Mouse (Mus musculus): ENCODE results near the gene Zdhhc19.

DNA sequence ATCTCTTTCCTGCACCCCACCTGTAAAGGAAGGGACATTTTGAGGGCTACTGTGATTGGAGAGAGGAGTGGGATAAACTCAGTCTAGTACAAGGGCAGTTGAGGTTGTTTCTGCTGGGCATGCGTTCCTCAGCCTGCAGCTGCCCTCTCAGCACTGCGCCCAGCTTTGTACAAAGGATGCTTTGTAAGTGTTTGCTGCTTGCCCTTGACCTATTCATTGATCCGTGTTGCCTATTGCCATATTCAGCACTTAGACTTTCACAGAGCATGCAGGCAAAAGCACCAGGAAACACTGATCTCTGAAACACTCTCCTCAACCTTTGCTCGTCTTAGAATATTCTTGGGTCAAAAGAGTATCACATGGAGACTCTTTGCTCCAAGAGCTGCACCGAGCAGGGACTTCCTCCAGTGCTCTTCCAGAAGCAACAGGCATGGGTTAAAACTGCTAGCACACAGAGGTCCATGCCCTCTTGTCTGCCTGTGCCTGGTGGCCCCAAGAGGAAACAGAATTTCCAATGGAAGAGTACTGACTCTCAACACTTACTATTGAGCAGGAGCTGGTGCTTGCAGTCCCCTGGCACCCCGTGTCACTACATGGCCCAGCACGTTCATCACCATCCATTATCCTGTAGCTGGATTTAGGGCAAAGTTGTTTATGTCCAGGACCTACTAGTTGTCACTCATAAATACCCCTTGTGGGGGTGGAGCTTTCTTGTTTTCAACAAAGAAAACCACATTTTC is 23.6 kb upstream of the Zdhhc19 start:
- TF ChIP-seq CTCF (IDR thresholded peaks at IDR 0.05; ENCODE audit: low read depth, low read length) (no peak), TAL1 (conservative IDR thresholded peaks at IDR 0.05; ENCODE audit: low read depth, low read length) (no peak), POLR2AphosphoS5 (IDR thresholded peaks at IDR 0.05; ENCODE audit: insufficient replicate concordance, low read depth, low read length) (no peak), GATA1 (IDR thresholded peaks at IDR 0.05; ENCODE audit: borderline replicate concordance, low read length) (no peak), GATA2 (IDR thresholded peaks at IDR 0.05; ENCODE audit: borderline replicate concordance, low read depth, low read length) (no peak)

Data from G1E (cell line).